Mouse (Mus musculus) ES-E14 (cell line): ENCODE measurements around the gene Ldb3.

ENCODE experiments used
- HCFC1 ChIP-seq: IDR thresholded peaks from 2 replicates; pipeline ENCODE4 v1.6.1; 2012; ENCODE audit warnings: low read length, inconsistent platforms, borderline replicate concordance; ENCODE audit not compliant: insufficient read depth
- ZNF384 ChIP-seq: IDR thresholded peaks from 2 replicates; pipeline ENCODE4 v1.6.1; 2012; ENCODE audit warnings: low read depth, low read length, inconsistent platforms

GRCm38 (mm10) chr14:34490965-34491364 is 97.5 kb downstream of the Ldb3 start:
- TF ChIP-seq ZNF384 (no peak), HCFC1 (no peak)
